Mouse (Mus musculus): ENCODE measurements around the gene Iscu. TPM values are rescaled to one million over a fixed set of nuclear protein-coding genes. Genes with fewer than 3 reads are reported as not detected.

The Iscu gene
- polyA plus RNA-seq, 1 experiment, result 115 TPM

DNA sequence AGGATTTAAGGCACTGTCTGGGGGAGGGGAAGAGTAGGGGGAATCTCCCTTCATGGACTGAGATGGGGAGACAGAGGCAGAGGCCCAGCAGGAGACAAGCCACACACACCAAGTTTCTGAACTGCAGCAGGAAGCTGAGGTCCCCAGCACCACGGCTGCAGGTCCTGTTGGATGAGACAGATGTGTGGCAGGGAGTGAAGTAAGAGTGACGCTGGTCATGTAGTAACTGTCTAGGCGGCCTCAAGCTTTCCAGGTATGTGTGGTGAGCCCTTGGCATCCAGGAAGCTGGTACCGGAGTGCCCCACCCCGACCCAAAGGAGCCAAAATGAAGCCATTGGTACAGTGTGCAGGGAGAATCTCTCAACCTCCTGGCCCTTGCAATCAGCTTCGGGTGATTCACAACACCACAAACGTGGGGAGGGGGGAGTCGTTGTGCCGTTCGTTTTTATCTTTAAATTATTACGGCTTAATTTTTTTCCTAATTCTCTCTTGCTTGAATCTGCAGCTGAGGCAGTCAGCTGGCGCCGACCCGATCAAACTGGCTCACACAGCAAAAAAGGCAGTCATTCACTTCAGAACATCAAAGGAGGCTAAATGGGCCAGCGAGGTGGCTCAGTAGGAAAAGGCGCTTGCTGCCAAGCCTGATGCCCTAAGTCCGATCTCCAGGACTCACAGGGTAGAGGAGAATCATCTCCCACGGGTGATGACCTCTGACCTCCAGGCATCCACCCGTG lies 24.8 kb downstream of the Iscu start:
- TF ChIP-seq CTCF (IDR thresholded peaks at IDR 0.05; ENCODE audit: insufficient read depth, low read length) (no peak), POLR2A (IDR thresholded peaks at IDR 0.05; ENCODE audit: borderline replicate concordance, extremely low read depth, low read depth, low read length) (no peak)
- Histone ChIP-seq H3K4me3 (replicated peaks; ENCODE audit: extremely low read depth, low read depth, low read length) (no peak overlapping the region), H3K4me1 (ENCODE audit: control insufficient read depth, insufficient read depth, low read length) (no peaks in the 10 kb centered on the region)
- no peak for DNase-seq
- WGBS, result 29% methylated on average over 19 of the region's 19 CpGs

DNA sequence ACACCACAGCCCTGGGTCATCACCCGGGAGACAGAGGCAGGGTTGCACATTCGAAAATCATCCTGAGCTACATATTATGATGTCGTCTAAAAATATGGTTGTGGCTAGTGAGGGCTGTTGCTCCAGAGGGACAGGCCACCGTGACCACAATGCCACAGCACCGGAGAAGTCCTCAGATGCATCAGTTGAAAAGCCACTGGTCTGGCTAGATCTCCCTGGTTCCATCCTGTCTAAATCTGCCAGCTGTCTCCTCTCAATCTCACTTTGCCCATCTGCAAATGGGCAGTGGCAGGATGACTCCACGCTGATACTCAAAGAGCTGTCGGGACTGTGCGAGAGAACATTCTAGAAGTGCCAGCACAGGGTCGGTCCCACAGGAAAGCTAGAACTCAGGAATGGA lies 26.0 kb downstream of the Iscu start:
- DNase-seq, result no peak

DNA sequence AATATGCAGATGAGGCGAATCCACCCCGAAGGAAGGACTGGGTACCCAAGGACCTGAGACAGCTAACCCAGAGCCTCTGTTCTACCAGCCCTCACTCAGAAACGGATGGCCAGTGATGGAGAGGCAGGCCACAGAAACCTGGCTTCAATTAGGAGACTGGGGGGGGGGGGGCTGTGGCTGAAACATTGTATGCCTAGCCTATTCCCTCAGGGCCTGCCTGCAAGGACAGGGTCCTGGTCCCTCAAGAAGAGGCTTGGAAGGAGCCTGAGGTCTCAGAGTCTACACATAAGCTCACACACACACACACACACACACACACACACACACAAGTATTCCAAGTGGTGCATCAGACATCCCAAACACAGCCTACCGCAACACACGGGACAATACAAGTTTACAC lies 27.1 kb downstream of the Iscu start:
- Histone ChIP-seq H3K4me1 (ENCODE audit: control insufficient read depth, insufficient read depth, low read length) (no peaks in the 10 kb centered on the region), H3K4me3 (replicated peaks; ENCODE audit: extremely low read depth, low read depth, low read length) (peak overlapping the region; percentile 57)
- no peak for DNase-seq
- no peak for TF ChIP-seq CTCF (IDR thresholded peaks at IDR 0.05; ENCODE audit: insufficient read depth, low read length)
- no peak for TF ChIP-seq POLR2A (IDR thresholded peaks at IDR 0.05; ENCODE audit: borderline replicate concordance, extremely low read depth, low read depth, low read length)
- 44% methylated on average over 5 of the region's 5 CpGs for WGBS

More for the DNA sequence above, 26.0 kb downstream of the Iscu start:
- WGBS, result 64% methylated on average over 9 of the region's 9 CpGs
- peak overlapping the region; percentile 1 for H3K4me3 ChIP-seq (replicated peaks; ENCODE audit: extremely low read depth, low read depth, low read length)
- TF ChIP-seq POLR2A (IDR thresholded peaks at IDR 0.05; ENCODE audit: borderline replicate concordance, extremely low read depth, low read depth, low read length), result no peak
- TF ChIP-seq CTCF (IDR thresholded peaks at IDR 0.05; ENCODE audit: insufficient read depth, low read length), result no peak
- no peaks in the 10 kb centered on the region for H3K4me1 ChIP-seq (ENCODE audit: control insufficient read depth, insufficient read depth, low read length)

DNA sequence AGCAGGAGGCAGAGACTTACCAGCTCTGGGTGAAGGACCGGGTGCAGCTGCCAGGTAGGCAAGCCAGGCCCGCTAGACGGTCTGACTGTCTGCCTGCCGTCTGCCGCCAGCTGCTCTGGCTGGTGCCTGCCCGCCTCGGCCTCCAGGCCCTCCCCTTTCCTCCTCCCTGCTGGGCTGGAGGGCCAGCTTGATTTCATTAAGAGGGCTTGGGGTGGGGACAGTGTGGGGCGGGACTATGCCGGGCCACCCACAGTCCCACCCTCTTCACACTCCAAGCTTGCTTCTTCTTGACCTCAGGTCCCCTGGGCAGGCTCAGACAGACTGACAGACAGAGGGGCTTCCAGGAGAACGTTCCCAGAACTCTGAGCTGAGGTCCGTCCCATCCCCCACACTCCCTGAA lies 27.7 kb downstream of the Iscu start, which contains the start of gene Tmem119:
Tmem119 (minus strand) TSS at position 237 of the 400 bp plus-strand sequence.
- Histone ChIP-seq H3K4me3 (replicated peaks; ENCODE audit: extremely low read depth, low read depth, low read length) (peak within 1 kb of the TSS; percentile 57), H3K4me1 (ENCODE audit: control insufficient read depth, insufficient read depth, low read length) (no peaks in the 10 kb centered on the region)
- TF ChIP-seq POLR2A (IDR thresholded peaks at IDR 0.05; ENCODE audit: borderline replicate concordance, extremely low read depth, low read depth, low read length), result peak; percentile 68; the same call in 1 of the 2 replicates
- no peak for TF ChIP-seq CTCF (IDR thresholded peaks at IDR 0.05; ENCODE audit: insufficient read depth, low read length)
- DNase-seq, result no peak
- 4% methylated on average over 11 of the region's 11 CpGs for whole genome bisulfite sequencing

DNA sequence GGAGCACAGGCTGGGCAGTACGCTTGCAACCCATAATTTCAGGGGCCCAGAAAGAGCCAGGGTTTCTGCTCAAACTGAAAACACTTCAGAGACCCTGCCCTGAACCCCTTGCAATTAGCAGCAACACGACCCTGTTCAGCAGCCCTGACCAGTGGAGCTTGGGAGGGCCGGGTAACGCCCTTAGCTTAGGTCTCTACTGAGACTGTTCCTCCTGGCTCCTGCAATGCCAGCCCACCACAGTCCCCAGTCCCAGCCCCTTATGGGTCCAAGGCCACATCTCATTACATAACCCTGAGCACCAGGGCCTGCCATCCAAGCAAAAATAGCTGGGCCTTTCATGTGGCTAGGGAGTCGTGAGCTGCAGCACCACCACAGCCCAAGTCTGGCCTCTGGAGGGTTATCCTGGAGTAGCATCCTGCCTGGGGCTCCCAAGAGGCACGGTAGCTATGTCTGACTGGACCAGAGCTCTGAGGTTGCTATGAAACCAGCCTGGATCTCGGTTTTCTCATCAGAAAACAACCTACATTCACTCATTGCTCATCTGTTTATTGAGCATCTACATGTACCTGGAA lies 31.9 kb downstream of the Iscu start:
- TF ChIP-seq CTCF (IDR thresholded peaks at IDR 0.05; ENCODE audit: insufficient read depth, low read length) (no peak), POLR2A (IDR thresholded peaks at IDR 0.05; ENCODE audit: borderline replicate concordance, extremely low read depth, low read depth, low read length) (no peak)
- Histone ChIP-seq H3K4me3 (replicated peaks; ENCODE audit: extremely low read depth, low read depth, low read length) (no peak overlapping the region), H3K4me1 (ENCODE audit: control insufficient read depth, insufficient read depth, low read length) (no peaks in the 10 kb centered on the region; the same call in 1 of the 2 replicates)
- DNase-seq, result no peak
- WGBS, result 51% methylated on average over 7 of the region's 7 CpGs

DNA sequence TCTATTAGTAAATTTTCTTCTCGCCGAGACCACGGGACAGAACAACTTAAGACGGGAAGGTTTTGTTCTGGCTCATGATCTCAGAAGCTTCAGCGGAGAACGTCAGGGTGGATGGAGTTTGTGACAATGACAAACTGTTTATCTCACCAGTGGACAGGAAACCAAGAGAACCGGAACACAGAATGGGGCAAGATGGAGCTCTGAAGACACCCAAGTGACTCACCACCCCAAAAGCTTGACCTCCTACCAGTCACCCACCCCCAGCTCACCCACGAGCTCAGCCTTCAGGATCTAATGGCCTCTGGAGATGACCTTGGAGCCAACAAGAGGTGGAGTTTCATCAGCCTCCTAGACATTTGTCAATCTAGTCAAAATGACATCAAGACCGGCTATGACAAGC lies 32.8 kb downstream of the Iscu start:
- no peak overlapping the region for H3K4me3 ChIP-seq (replicated peaks; ENCODE audit: extremely low read depth, low read depth, low read length)
- TF ChIP-seq CTCF (IDR thresholded peaks at IDR 0.05; ENCODE audit: insufficient read depth, low read length), result no peak
- DNase-seq, result no peak
- WGBS, result 57% methylated on average over 9 of the region's 9 CpGs
- no peaks in the 10 kb centered on the region; the same call in 1 of the 2 replicates for H3K4me1 ChIP-seq (ENCODE audit: control insufficient read depth, insufficient read depth, low read length)

DNA sequence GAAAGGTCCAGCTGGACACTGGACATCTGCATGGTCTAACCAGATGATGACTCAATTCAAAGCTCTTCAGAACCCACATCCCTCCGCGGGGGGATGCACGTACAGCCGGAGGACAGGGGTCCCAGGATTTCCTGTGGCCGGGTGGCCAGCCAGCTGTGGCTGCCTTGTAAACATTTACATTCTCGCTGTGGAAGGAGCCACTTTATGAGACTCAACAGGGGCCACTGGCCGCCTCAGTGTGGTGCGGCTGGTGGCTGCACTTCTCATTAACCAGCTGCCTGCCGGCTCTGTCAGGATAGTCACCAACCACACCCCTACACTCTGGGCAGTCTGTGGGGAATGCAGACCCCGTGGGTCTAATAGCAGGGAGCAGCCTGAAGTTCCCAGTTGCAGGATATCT lies 33.9 kb downstream of the Iscu start:
- DNase-seq, result no peak
- TF ChIP-seq CTCF (IDR thresholded peaks at IDR 0.05; ENCODE audit: insufficient read depth, low read length) (no peak), POLR2A (IDR thresholded peaks at IDR 0.05; ENCODE audit: borderline replicate concordance, extremely low read depth, low read depth, low read length) (no peak)
- Histone ChIP-seq H3K4me3 (replicated peaks; ENCODE audit: extremely low read depth, low read depth, low read length) (no peak overlapping the region), H3K4me1 (ENCODE audit: control insufficient read depth, insufficient read depth, low read length) (no peaks in the 10 kb centered on the region; the same call in 1 of the 2 replicates)
- 13% methylated on average over 10 of the region's 10 CpGs for WGBS

DNA sequence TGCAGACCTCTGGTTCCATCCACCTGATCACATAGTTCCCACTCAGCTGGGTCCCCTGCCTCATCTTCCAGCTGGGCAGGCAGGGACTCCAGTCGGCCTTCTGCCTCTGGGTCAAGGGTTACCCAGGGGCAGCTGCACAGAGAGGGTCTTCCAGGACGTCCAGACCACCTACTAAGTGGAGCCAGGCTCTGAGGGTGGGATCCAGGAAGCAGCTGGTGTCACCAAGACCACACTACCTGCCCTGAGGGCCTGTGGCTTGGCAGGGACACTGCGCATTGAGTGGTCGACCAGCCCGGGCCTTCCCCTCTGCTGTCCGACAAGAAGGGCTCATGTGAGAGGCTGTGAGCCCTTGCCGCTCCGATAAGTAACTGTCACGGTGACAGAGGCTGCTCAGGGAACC lies 35.2 kb downstream of the Iscu start:
- DNase-seq, result no peak
- H3K4me3 ChIP-seq (replicated peaks; ENCODE audit: extremely low read depth, low read depth, low read length), result no peak overlapping the region
- TF ChIP-seq POLR2A (IDR thresholded peaks at IDR 0.05; ENCODE audit: borderline replicate concordance, extremely low read depth, low read depth, low read length) (no peak), CTCF (IDR thresholded peaks at IDR 0.05; ENCODE audit: insufficient read depth, low read length) (no peak)
- H3K4me1 ChIP-seq (ENCODE audit: control insufficient read depth, insufficient read depth, low read length), result no peaks in the 10 kb centered on the region; the same call in 1 of the 2 replicates
- WGBS, result 60% methylated on average over 9 of the region's 9 CpGs

DNA sequence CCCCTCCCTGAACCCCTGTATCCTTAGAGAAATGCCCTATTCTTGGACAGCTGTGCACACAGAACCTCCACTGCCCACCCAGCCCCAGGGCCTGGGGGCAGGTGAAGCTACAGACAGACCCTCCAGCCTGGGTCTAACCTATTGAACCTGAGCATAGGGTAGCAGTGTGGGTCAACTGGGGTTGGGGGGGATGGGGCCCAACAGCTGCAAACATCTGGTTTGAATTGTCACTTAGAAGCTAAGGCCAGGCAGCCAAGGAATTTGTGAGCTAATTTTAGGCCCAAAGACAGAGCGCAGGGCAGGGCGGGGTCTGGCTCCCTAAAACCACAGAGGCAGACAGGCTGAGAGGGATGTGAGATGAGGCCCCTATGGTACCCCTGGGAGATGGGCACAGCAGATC lies 35.6 kb downstream of the Iscu start:
- Histone ChIP-seq H3K4me1 (ENCODE audit: control insufficient read depth, insufficient read depth, low read length) (no peaks in the 10 kb centered on the region; the same call in 1 of the 2 replicates), H3K4me3 (replicated peaks; ENCODE audit: extremely low read depth, low read depth, low read length) (no peak overlapping the region)
- 65% methylated on average over 2 of the region's 2 CpGs for WGBS
- DNase-seq, result no peak
- TF ChIP-seq CTCF (IDR thresholded peaks at IDR 0.05; ENCODE audit: insufficient read depth, low read length) (no peak), POLR2A (IDR thresholded peaks at IDR 0.05; ENCODE audit: borderline replicate concordance, extremely low read depth, low read depth, low read length) (no peak)

DNA sequence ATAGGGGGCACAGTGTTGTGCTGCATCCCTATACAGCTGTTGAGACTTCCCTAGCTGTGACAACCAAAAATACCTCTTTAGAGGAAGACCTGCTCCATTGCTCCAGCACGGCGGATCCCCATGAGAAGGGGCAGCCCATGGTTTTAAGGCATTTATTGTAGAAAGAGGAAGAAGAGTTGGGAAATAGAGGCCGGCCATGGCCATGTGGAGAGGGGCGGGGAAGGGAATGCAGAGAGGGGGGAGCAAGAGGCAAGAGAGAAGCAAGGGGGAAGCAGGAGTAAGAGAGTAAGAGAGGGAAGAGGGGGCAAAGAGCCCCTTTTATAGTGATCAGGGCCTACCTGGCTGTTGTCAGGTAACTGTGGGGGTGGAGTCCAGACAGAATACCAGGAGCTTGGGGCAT lies 37.6 kb downstream of the Iscu start:
- no peak overlapping the region for H3K4me3 ChIP-seq (replicated peaks; ENCODE audit: extremely low read depth, low read depth, low read length)
- H3K4me1 ChIP-seq (ENCODE audit: control insufficient read depth, insufficient read depth, low read length), result no peaks in the 10 kb centered on the region; the same call in 1 of the 2 replicates
- no peak for TF ChIP-seq POLR2A (IDR thresholded peaks at IDR 0.05; ENCODE audit: borderline replicate concordance, extremely low read depth, low read depth, low read length)
- TF ChIP-seq CTCF (IDR thresholded peaks at IDR 0.05; ENCODE audit: insufficient read depth, low read length), result no peak
- DNase-seq, result no peak
- WGBS, result 82% methylated on average over 4 of the region's 4 CpGs

All from lung, adult 2 months (tissue).